Mouse (Mus musculus) thymus, postnatal 4 days (tissue): ENCODE results near the gene Slc25a31.

Experiments used
- DNase-seq: peaks from one replicate; pipeline ENCODE4 v3.0.0; 2021

Slc25a31 gene

GRCm38 (mm10) chr3:40738381-40738912 lies 29.8 kb downstream of the Slc25a31 start:
- DNase-seq, result no peak

- no peak for DNase-seq
These were observed 35.6 kb downstream of the Slc25a31 start, which contains the start of gene Hspa4l for GRCm38 (mm10) chr3:40744024-40744835. Hspa4l (plus strand) TSS chr3:40744495.

GRCm38 (mm10) chr3:40744836-40745660 lies 36.4 kb downstream of the Slc25a31 start:
- DNase-seq, result peak; percentile 96

GRCm38 (mm10) chr3:40745661-40746547 lies 37.2 kb downstream of the Slc25a31 start:
- peak; percentile 87 for DNase-seq

GRCm38 (mm10) chr3:40760746-40761145 lies 52.1 kb downstream of the Slc25a31 start:
- DNase-seq, result no peak

GRCm38 (mm10) chr3:40761312-40761711 lies 52.7 kb downstream of the Slc25a31 start:
- no peak for DNase-seq
